Mouse (Mus musculus): ENCODE measurements around the gene Fam83c. TPM values are rescaled to one million over a fixed set of nuclear protein-coding genes. Genes with fewer than 3 reads are reported as not detected.

The Fam83c gene
- polyA plus RNA-seq, 1 experiment from 2014 or later: 0.14 TPM

DNA sequence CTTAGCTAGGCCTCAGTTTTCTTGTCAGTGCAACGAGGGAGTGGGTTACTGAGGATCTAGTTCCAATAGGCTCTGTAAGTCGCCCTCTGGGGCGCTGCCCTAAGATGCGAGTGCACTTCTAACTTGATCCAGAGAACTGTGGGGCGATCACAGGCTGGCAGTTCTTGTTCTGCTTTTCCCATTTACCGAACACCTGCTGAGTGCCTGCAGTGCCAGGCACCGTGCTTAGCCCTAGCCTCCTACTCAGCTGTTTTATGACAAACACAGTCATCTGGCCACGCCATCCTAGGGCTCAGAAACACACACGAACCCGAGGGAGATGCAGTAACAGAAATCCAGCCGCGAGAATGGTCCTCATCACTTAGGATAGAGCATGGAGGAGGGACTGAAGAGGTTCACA lies 41.8 kb downstream of the Fam83c start:
- WGBS: 31% methylated on average over 12 of the region's 12 CpGs
- Histone ChIP-seq H3K27me3 (ENCODE audit: control insufficient read depth, insufficient read depth, low read length) (no peaks in the 10 kb centered on the region), H3K9me3 (ENCODE audit: control insufficient read depth, low read length) (no peaks in the 10 kb centered on the region), H3K4me2 (no peak overlapping the region), H3K36me3 (ENCODE audit: control insufficient read depth, insufficient read depth, low read length) (no peaks in the 10 kb centered on the region), H3K4me3 (ENCODE audit: low read depth, low read length) (no peak overlapping the region), H3K27ac (ENCODE audit: low read depth, low read length) (no peak overlapping the region), H3K9ac (ENCODE audit: low read length) (0 out of 2 replicates have a peak overlapping the region, but pooled peaks have one; percentile 12), H3K4me1 (ENCODE audit: control insufficient read depth, insufficient read depth, low read length) (peaks cover 2% of the 10 kb centered on the region; the same call in 1 of the 2 replicates)
- no peak for DNase-seq (ENCODE audit: low spot score, missing footprints)
- no peak for ATAC-seq (ENCODE audit: low FRiP score)

DNA sequence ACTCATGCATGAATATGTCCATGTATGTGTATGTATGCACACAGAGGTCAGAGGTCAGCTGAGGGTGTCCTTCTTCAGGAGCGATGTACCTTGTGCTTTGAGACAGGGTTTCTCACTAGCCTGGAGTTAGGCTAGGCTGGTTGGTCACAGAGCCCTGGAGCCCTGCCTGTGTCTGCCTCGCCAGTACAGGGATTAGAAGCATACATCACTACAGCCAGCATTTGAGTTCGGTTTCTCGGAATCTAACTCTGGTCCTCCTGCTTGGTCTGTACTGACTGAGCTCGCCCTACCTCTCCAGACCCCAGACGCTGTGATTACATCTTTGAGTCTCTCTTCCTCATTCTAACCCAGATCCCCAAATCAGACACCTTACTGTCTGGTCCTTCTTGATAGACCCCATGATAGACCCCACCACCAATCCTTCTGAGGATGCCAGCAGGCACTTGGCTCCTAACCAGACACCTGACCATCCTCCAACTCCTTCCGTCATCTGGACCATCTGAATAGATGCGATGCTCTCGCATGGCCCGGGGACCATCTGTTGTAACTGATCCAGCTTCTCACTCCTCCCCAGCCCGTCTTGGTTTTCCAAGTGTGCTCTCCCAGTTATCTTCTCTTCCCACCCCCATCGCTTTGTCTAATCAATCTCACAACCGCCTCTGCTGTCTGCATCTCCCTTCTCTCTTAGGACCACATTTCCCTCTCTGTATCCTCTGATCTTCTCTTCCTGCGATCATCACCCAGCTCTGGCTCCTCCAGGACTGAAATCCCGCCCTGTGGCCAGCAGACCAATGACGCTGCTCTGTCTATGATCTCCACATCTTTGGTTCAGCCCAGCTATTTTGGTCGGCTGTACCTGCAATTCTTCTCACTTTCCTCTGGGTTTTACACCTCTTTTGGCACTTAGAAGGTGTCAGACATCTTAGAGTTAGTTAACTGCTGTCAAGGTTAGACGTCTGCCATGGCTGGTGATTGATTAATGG lies 46.4 kb downstream of the Fam83c start:
- 82% methylated on average over 18 of the region's 18 CpGs for WGBS
- Histone ChIP-seq H3K4me3 (ENCODE audit: low read depth, low read length) (no peak overlapping the region), H3K36me3 (ENCODE audit: control insufficient read depth, insufficient read depth, low read length) (no peaks in the 10 kb centered on the region), H3K9me3 (ENCODE audit: control insufficient read depth, low read length) (no peaks in the 10 kb centered on the region), H3K4me2 (no peak overlapping the region), H3K4me1 (ENCODE audit: control insufficient read depth, insufficient read depth, low read length) (peaks cover 2% of the 10 kb centered on the region; the same call in 1 of the 2 replicates), H3K9ac (ENCODE audit: low read length) (no peak overlapping the region), H3K27me3 (ENCODE audit: control insufficient read depth, insufficient read depth, low read length) (no peaks in the 10 kb centered on the region), H3K27ac (ENCODE audit: low read depth, low read length) (no peak overlapping the region)
- DNase-seq (ENCODE audit: low spot score, missing footprints) (no peak), ATAC-seq (ENCODE audit: low FRiP score) (no peak)

DNA sequence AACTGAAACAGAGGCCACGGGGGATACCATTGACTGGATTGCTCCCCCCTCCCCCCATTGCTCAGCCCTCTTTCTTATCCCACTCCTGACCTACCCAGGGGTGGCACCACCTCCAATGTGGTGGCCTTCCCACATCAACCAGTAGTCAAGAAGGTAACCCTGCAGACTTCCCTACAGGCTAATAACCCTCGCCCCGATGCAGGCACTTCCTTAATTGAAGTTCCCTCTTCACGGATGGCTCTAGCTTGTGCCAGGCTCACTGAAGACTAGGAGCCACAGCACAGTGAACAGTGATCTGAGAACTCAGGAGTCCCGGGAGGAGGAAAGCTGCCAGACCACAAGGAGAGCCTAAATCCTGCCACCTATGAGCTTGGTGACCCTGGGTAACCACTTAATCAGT lies 47.7 kb downstream of the Fam83c start:
- Histone ChIP-seq H3K4me3 (ENCODE audit: low read depth, low read length) (no peak overlapping the region), H3K9ac (ENCODE audit: low read length) (no peak overlapping the region), H3K4me1 (ENCODE audit: control insufficient read depth, insufficient read depth, low read length) (no peaks in the 10 kb centered on the region), H3K27ac (ENCODE audit: low read depth, low read length) (no peak overlapping the region), H3K4me2 (no peak overlapping the region), H3K36me3 (ENCODE audit: control insufficient read depth, insufficient read depth, low read length) (no peaks in the 10 kb centered on the region), H3K27me3 (ENCODE audit: control insufficient read depth, insufficient read depth, low read length) (no peaks in the 10 kb centered on the region), H3K9me3 (ENCODE audit: control insufficient read depth, low read length) (no peaks in the 10 kb centered on the region)
- ATAC-seq (ENCODE audit: low FRiP score): no peak
- 75% methylated on average over 5 of the region's 5 CpGs for WGBS
- DNase-seq (ENCODE audit: low spot score, missing footprints): no peak

GRCm38 (mm10) chr2:155784534-155784933 lies 50.1 kb downstream of the Fam83c start:
- Histone ChIP-seq H3K27ac (ENCODE audit: low read depth, low read length) (no peak overlapping the region), H3K27me3 (ENCODE audit: control insufficient read depth, insufficient read depth, low read length) (no peaks in the 10 kb centered on the region), H3K36me3 (ENCODE audit: control insufficient read depth, insufficient read depth, low read length) (no peaks in the 10 kb centered on the region), H3K9me3 (ENCODE audit: control insufficient read depth, low read length) (no peaks in the 10 kb centered on the region), H3K4me3 (ENCODE audit: low read depth, low read length) (no peak overlapping the region), H3K4me1 (ENCODE audit: control insufficient read depth, insufficient read depth, low read length) (no peaks in the 10 kb centered on the region), H3K9ac (ENCODE audit: low read length) (no peak overlapping the region), H3K4me2 (no peak overlapping the region)
- ATAC-seq (ENCODE audit: low FRiP score) (no peak), DNase-seq (ENCODE audit: low spot score, missing footprints) (no peak)
- WGBS: 85% methylated on average over 6 of the region's 6 CpGs

GRCm38 (mm10) chr2:155779506-155779905 lies 55.1 kb downstream of the Fam83c start:
- no peak for ATAC-seq (ENCODE audit: low FRiP score)
- Histone ChIP-seq H3K4me1 (ENCODE audit: control insufficient read depth, insufficient read depth, low read length) (peaks cover 5% of the 10 kb centered on the region; the same call in 1 of the 2 replicates), H3K4me2 (no peak overlapping the region), H3K4me3 (ENCODE audit: low read depth, low read length) (no peak overlapping the region), H3K9me3 (ENCODE audit: control insufficient read depth, low read length) (no peaks in the 10 kb centered on the region), H3K9ac (ENCODE audit: low read length) (no peak overlapping the region), H3K36me3 (ENCODE audit: control insufficient read depth, insufficient read depth, low read length) (no peaks in the 10 kb centered on the region), H3K27me3 (ENCODE audit: control insufficient read depth, insufficient read depth, low read length) (peaks cover 9% of the 10 kb centered on the region; the same call in 1 of the 2 replicates), H3K27ac (ENCODE audit: low read depth, low read length) (no peak overlapping the region)
- 82% methylated on average over 3 of the region's 3 CpGs for WGBS
- no peak for DNase-seq (ENCODE audit: low spot score, missing footprints)

DNA sequence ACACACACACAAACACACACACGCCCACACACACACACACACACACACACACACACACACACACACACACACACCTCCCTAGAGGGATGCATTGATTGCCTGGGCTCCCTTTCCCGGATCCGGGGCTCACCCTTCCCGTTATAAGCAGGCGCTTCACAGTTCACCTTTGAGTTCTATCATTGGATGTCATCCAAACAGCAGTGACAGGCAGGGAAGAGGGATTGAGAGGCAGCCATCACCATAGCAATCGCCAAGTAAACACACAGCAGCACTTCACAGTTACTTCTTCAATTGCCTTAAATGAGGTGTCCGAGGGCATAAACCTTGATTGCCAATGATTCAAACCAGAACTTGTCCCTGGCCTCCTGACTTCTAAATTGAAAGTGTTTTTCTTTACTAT lies 55.6 kb downstream of the Fam83c start:
- no peaks in the 10 kb centered on the region for H3K9me3 ChIP-seq (ENCODE audit: control insufficient read depth, low read length)
- no peak overlapping the region for H3K4me2 ChIP-seq
- H3K4me1 ChIP-seq (ENCODE audit: control insufficient read depth, insufficient read depth, low read length): peaks cover 5% of the 10 kb centered on the region; the same call in 1 of the 2 replicates
- no peaks in the 10 kb centered on the region for H3K36me3 ChIP-seq (ENCODE audit: control insufficient read depth, insufficient read depth, low read length)
- H3K9ac ChIP-seq (ENCODE audit: low read length): no peak overlapping the region
- DNase-seq (ENCODE audit: low spot score, missing footprints) (no peak), ATAC-seq (ENCODE audit: low FRiP score) (no peak)
- H3K27me3 ChIP-seq (ENCODE audit: control insufficient read depth, insufficient read depth, low read length): peaks cover 11% of the 10 kb centered on the region; the same call in 1 of the 2 replicates
- H3K27ac ChIP-seq (ENCODE audit: low read depth, low read length): no peak overlapping the region
- 74% methylated on average over 7 of the region's 7 CpGs for WGBS
- no peak overlapping the region for H3K4me3 ChIP-seq (ENCODE audit: low read depth, low read length)

- peaks cover 17% of the 10 kb centered on the region for H3K27me3 ChIP-seq (ENCODE audit: control insufficient read depth, insufficient read depth, low read length)
- no peaks in the 10 kb centered on the region for H3K9me3 ChIP-seq (ENCODE audit: control insufficient read depth, low read length)
- 70% methylated on average over 6 of the region's 6 CpGs for WGBS
- H3K36me3 ChIP-seq (ENCODE audit: control insufficient read depth, insufficient read depth, low read length): no peaks in the 10 kb centered on the region
- ATAC-seq (ENCODE audit: low FRiP score) (no peak), DNase-seq (ENCODE audit: low spot score, missing footprints) (no peak)
- H3K4me1 ChIP-seq (ENCODE audit: control insufficient read depth, insufficient read depth, low read length): peaks cover 5% of the 10 kb centered on the region; the same call in 1 of the 2 replicates
- no peak overlapping the region for H3K9ac ChIP-seq (ENCODE audit: low read length)
- H3K4me3 ChIP-seq (ENCODE audit: low read depth, low read length): no peak overlapping the region
- H3K4me2 ChIP-seq: no peak overlapping the region
- H3K27ac ChIP-seq (ENCODE audit: low read depth, low read length): no peak overlapping the region
Measured at GRCm38 (mm10) chr2:155778004-155778403, 56.6 kb downstream of the Fam83c start.

GRCm38 (mm10) chr2:155777688-155777985 lies 57.0 kb downstream of the Fam83c start:
- Histone ChIP-seq H3K9me3 (ENCODE audit: control insufficient read depth, low read length) (no peaks in the 10 kb centered on the region), H3K36me3 (ENCODE audit: control insufficient read depth, insufficient read depth, low read length) (no peaks in the 10 kb centered on the region), H3K27me3 (ENCODE audit: control insufficient read depth, insufficient read depth, low read length) (peaks cover 17% of the 10 kb centered on the region), H3K4me1 (ENCODE audit: control insufficient read depth, insufficient read depth, low read length) (peaks cover 5% of the 10 kb centered on the region; the same call in 1 of the 2 replicates), H3K4me3 (ENCODE audit: low read depth, low read length) (no peak overlapping the region), H3K27ac (ENCODE audit: low read depth, low read length) (no peak overlapping the region), H3K9ac (ENCODE audit: low read length) (no peak overlapping the region), H3K4me2 (no peak overlapping the region)
- DNase-seq (ENCODE audit: low spot score, missing footprints) (no peak), ATAC-seq (ENCODE audit: low FRiP score) (no peak)
- WGBS: 76% methylated on average over 4 of the region's 4 CpGs

All from midbrain, embryonic 11.5 days (tissue).